Mouse (Mus musculus) heart, adult 9 months (tissue): ENCODE data around the gene Sacm1l.

ENCODE experiments used
- DNase-seq, 2 experiments: peaks; one replicate each; pipeline ENCODE4 v3.0.0; 2022; ENCODE audit warnings: low spot score in 2 of 2

Gene Sacm1l

DNA sequence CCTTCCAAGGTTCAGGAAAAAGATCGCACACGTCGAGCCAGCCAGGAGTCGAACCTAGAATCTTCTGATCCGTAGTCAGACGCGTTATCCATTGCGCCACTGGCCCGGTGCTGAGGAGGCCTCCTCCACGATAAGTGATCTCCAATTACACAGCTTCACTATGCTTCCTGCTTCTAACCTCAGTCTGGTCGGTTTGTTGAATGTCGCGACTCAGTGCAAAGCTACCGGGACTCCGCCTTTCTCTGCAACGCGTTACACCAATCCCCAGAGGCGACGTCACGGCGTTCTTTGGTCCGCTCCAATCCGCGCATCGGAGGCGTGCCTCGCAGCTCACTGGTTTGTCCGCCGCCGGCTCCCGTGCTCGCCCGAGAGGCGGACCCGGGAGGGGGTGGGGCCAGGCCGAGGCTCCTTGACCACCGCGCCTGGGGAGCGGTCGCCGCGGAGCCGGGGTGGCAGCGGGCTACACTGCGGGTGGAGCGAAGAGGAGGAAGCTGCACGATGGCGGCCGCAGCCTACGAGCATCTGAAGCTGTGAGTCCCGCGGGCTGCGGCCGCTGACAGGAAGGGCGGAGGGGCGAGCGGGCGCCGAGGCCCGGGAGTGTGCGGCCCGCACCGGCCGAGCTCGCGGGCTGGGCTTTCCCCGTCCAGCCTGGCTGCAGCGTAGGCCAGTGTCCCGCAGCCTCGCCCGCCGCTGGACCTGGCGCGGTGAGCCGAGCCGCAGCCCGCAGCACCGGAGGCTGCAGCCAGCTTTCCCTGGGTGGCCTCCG, at the start of gene Sacm1l:
Gene Sacm1l (plus strand): TSS at position 368 of the 766 bp plus-strand sequence.
- DNase-seq, result peak; percentile 99

- DNase-seq, result no peak
These were observed 49.7 kb upstream of the Sacm1l start for GRCm38 (mm10) chr9:123479876-123480252.

DNA sequence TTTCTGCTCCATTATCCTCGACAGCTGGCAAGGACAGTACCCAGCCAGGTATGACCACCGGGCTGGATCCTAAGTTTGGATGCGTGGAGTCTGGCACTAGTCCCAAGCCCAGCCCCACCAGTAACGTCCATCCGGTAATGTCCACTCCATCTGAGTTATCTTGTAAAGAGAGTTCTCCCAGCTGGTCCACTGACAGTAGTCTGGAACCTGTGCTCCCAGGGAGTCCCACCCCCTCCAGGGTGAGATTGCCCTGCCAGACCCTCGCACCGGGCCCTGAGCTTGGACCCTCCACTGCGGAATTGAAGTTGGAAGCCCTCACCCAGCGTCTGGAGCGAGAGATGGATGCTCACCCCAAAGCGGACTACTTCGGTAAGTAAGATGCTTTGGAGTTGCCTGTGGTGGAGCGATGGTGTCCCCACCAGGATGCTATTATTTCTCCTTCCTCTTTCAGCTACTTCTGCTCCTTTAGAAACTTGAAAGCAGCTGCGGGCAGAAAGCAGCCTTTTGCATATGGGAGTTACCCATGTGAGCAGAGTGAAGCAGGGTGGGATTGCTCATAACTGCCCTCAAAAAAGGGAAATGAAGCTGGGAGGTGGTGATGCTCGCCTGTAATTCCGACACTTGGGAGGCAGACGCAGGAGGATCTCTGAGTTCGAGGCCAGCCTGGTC, 49.2 kb upstream of the Sacm1l start:
- peak in 1 of 2 experiments; percentile 54 for DNase-seq

DNA sequence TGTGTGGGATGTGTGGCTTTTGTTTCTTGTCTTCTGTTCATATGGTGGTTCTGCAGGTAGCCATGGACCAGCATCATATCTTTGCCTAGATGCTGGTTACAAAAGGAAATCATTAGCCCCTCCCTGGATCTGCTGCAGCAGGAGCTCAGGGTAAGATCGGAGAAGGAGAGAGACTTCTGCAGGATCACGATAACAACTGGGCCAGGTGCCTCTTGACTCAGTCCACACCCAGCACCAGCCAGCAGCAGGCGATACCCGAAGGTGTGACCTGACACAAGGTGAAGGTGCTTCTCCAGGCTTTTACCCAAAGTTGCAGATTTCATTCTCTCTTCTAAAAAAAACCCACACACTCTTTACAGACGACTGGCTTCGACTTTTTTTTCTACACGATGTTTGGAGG, 48.4 kb upstream of the Sacm1l start:
- no peak for DNase-seq

DNA sequence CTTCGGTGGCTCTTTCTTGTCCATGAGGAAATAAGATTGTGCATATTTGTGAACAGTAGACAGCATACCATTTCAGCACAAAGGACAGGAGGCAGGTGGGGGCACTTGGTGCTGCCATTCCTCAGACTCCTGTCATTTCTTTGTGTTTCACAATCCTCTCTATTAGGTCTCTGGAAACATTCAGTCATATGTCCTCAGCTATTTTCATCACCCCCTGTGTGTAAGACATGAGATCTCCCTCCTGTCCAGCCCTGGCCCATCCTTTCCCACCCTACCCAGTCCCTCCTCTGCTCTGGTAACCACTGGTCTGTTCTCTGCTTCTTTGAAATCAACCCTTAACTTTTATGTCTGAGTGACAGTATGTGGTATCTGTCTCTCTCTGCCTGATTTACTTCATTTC, 46.0 kb upstream of the Sacm1l start:
- no peak for DNase-seq

- DNase-seq, result no peak
These were observed 44.7 kb upstream of the Sacm1l start for GRCm38 (mm10) chr9:123484830-123485229.

DNA sequence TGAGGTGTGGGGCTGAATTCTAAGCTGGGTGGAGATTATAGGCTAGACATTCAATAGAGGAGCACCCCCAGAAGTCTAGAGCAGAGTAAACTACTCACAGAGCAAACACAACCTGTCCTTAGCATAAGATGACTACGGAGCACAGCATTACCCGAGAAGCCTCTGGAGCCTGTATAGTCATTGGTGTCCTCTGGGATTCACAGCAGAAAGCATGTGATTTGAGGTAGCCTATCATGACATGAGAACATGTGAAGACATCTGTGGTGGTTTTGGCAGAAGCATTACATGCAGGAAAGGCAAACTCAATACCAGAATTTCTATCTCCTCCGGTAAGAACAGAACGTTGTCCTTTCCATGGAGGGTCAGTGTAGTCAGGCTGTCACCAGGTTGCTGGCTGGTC, 44.0 kb upstream of the Sacm1l start:
- peak in 1 of 2 experiments; percentile 31 for DNase-seq

- DNase-seq, result no peak
These were observed 42.9 kb upstream of the Sacm1l start for GRCm38 (mm10) chr9:123486635-123487034.

GRCm38 (mm10) chr9:123489073-123489472, 40.5 kb upstream of the Sacm1l start:
- DNase-seq, result peak in 1 of 2 experiments; percentile 64

DNA sequence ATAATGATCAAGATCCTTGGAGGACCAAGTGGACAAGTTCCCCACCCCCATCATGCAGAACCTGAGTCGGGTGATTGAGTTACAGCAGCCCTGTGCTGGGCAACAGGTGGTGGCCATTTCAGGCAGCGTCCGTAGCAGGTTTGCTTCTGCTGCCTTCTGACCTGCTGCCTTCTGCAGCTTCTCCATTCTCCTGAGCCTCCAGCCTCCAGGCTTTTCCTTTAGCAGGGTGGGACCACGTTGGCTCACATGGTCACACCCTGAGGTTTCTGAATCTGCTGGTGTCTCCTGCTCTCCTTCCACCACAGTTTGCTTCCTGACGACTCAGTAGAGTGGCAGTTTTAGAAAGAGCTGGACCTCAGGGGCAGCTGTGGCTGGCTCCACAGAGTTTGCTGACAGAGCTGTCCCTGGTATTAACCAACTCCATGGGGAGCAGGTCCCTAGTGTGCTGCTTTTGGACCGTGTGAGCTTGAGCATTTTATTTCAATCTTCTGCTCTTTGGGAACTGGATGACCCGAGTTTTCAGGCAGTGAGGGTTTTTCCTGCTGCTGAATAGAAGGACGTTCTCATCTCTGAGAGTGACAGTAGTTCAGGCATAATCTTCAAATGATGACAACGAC, 39.7 kb upstream of the Sacm1l start:
- DNase-seq, result peak in 1 of 2 experiments; percentile 40

- DNase-seq, result peak; percentile 68 to 78
These were observed 38.6 kb upstream of the Sacm1l start for GRCm38 (mm10) chr9:123490930-123491329.

- peak in 1 of 2 experiments; percentile 42 for DNase-seq
These were observed 37.5 kb upstream of the Sacm1l start for GRCm38 (mm10) chr9:123491917-123492585.

DNA sequence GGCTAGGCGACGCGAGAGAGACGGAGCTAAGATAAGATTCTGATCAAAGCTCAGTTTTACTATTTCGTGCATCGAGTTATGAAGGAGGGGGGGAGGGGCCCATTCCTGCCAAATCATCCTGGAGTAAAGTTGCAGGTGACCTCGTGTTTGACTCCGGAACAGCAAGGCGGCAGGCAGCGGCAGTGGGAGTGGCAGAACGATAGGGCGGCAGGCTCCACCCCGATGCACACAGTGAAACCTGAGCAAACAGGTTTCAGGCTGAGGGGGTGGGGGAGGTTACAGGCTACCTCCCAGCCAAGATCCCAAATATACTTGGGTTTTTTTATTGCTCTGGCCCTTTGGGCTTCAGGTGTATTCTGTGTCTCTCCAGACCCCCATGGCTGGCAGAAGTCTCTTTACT, 32.9 kb upstream of the Sacm1l start:
- no peak for DNase-seq

DNA sequence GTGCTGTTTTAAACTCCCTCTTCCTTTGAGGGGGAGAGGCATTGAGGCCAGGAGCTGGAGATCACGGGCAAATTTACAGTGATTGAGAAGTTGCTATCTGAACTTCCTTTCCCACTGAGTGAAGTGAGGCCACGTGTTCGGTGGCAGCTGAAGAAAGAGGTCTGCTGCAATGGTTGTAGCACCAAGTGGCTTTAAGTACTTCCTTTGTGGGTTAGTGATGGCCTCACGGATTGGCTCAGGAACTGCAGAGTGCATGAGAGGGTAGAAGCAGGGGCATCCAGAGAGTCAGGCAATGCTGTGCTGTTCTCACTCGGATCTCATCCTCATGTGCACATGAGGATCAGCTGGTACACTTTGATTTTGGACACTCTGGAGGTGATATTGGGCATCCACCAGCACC, 31.7 kb upstream of the Sacm1l start:
- no peak for DNase-seq

DNA sequence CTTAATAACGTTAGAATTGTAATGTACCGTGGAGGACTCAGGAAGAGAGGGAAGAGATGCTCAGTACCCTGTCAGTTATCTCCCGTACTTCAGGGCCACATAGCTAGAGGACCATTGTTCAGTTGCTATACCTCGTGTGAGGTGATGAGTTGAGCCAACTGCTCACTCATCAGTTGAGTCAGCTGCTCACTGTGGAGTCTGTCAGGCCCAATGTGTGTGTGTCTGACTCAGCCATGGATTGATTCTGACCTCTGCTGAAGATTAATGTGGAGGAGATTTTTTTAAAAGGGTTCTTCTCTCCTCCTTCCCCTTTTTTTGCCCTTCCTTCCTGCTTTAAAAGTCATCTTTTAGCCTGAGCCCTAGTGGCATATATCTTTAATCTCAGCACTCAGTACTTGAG, 29.1 kb upstream of the Sacm1l start:
- DNase-seq, result no peak

DNA sequence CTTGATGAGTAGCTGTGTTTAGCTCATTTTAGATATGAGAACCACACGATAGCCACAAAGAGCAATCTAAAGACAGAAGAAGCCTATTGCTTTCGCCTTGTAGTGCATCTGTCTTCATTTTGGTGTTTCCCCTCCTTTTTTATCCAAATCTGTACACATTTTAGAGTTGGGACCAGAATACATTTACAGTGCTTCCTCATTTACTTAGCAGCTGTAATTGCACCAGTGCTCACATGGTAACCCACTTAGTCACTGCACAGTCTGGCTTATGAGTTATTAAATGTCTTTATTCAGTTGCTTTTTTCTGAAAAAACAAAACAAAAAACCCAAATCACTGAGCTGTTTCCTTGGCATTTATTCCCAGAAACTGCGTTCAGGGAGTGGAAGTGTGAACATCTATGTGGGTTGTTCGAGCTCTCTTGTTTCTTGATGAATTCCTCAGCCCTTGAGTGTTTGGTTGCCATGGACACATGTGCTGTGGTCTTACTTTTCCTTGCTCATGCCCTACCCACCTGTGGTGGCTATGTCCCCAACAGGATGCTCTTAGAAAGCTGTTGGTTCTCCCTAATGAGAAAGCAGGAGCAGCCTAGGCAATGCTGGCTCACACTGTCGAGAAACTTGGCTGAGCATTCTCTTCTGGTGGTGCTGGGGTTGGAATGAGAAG, 26.3 kb upstream of the Sacm1l start:
- DNase-seq, result no peak

DNA sequence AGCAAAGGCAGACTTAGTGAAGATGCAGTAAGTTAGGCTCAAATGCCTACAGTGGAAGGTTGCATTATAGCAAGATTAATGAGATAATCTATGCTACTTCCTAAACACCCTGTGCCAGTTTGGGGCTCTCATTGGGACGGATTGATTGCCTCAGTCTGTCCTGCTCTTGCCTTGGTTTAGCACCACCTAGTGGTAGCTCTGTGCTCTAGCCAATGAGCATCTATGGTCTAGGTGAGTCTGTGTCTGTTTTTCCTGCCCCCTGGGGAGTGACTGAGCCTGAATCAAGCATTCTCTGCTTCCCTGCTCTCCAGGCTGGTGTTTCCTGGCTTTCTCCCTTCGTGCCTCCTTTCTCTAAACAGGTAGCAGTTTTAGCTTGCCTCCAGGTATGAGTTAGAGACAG, 25.2 kb upstream of the Sacm1l start:
- peak; percentile 41 to 60 for DNase-seq

- no peak for DNase-seq
These were observed 24.0 kb upstream of the Sacm1l start for GRCm38 (mm10) chr9:123505598-123505997.

- DNase-seq, result no peak
These were observed 23.1 kb upstream of the Sacm1l start for GRCm38 (mm10) chr9:123506270-123507146.

DNA sequence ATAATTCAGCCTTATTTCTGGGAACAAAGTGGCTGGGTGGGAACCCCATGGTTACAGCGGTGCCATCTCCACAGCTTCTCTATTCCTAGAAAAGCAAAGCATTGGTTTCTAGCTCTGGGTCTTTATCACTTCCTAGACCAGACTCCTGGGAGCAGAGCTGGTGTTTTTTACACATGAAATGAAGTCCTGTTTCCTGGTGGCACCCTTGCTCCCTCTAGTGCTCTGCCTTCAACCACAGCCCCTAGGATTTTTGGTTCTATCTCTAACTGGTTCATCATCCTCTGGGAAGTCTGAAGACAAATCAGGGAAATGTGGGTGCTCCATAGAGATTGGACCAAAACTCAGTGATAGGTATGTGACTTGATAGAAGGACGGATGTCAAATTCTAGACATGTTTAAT, 22.2 kb upstream of the Sacm1l start:
- no peak for DNase-seq

DNA sequence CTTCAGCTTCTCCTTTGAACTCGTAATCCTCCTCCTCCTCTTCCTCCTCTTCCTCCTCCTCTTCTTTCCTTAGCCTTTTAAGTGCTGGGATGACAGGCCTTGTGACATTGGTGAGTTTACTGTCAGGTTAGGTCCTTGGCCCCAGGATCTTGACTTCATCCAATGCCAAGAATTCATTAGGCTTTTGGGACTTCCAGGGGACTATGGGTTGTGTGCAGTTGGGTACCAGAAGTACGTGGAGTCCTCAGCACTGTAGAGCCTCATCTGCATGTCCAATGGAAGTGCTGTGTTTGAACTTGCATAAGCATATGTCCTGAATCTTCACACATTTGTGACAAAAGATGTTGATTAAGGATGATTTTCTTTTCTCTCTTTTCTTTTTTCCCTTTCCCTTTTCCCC, 20.6 kb upstream of the Sacm1l start:
- DNase-seq, result no peak
